Comparison of ENCODE assay signal across 11 mouse cellular contexts in genomic region chr15:77810416-77811098, GRCm38 (mm10). TPM values are rescaled to one million over a fixed set of nuclear protein-coding genes. Genes with fewer than 3 reads are reported as not detected.
DNase-seq lines count a peak whose midpoint lies in the region; ATAC-seq lines count a peak whose summit lies in the region.
"Had no signal": no experiment of that assay in that cellular context is flagged by ENCODE, and none has a peak within 500 bp of the region (broad histone marks: within the 10 kb centered on the region; RNA-seq: fewer than 3 reads in every experiment).

No protein-coding gene starts in this region.

- no peaks in the 10 kb centered on the region for H3K9me3 ChIP-seq in forebrain, embryonic 12.5 days
- H3K9me3 ChIP-seq in forebrain, embryonic 14.5 days (replicated peaks; ENCODE audit: control insufficient read depth, low read length) = no peaks in the 10 kb centered on the region
- no peaks in the 10 kb centered on the region for H3K9me3 ChIP-seq in hindbrain, embryonic 16.5 days (ENCODE audit: control insufficient read depth, low read length)
- H3K9me3 ChIP-seq: lung, embryonic 15.5 days had no signal

- H3K27ac ChIP-seq in forebrain, embryonic 12.5 days = peak overlapping the region; percentile 31; the same call in 1 of the 2 replicates
- no peak overlapping the region; the same call in 1 of the 2 replicates for H3K27ac ChIP-seq in forebrain, embryonic 14.5 days (ENCODE audit: low read depth, low read length)
- H3K27ac ChIP-seq in hindbrain, embryonic 16.5 days (ENCODE audit: low read depth, low read length) = 0 out of 2 replicates have a peak overlapping the region, but pooled peaks have one; percentile 39
- H3K27ac ChIP-seq: lung, embryonic 15.5 days had no signal

- H3K9ac ChIP-seq in forebrain, embryonic 12.5 days = no peak overlapping the region
- no peak overlapping the region for H3K9ac ChIP-seq in forebrain, embryonic 14.5 days (ENCODE audit: low read length)
- peak overlapping the region; percentile 35; the same call in 1 of the 2 replicates for H3K9ac ChIP-seq in hindbrain, embryonic 16.5 days (ENCODE audit: low read depth, low read length)
- H3K9ac ChIP-seq: lung, embryonic 15.5 days had no signal

- WGBS in forebrain, embryonic 12.5 days = 58% methylated on average over 17 of the region's 17 CpGs
- WGBS in forebrain, embryonic 14.5 days = 60% methylated on average over 17 of the region's 17 CpGs
- 48% methylated on average over 17 of the region's 17 CpGs for WGBS in hindbrain, embryonic 16.5 days

- ATAC-seq in forebrain, embryonic 12.5 days (ENCODE audit: low FRiP score) = no peak
- no peak for ATAC-seq in forebrain, embryonic 14.5 days
- ATAC-seq in hindbrain, embryonic 16.5 days = peak; percentile 79

- H3K4me2 ChIP-seq in forebrain, embryonic 12.5 days = no peak overlapping the region
- H3K4me2 ChIP-seq in forebrain, embryonic 14.5 days (ENCODE audit: low read length) = no peak overlapping the region
- no peak overlapping the region for H3K4me2 ChIP-seq in hindbrain, embryonic 16.5 days (ENCODE audit: low read length)
- H3K4me2 ChIP-seq: lung, embryonic 15.5 days had no signal

- no peaks in the 10 kb centered on the region for H3K27me3 ChIP-seq in forebrain, embryonic 12.5 days
- H3K27me3 ChIP-seq in forebrain, embryonic 14.5 days (replicated peaks; ENCODE audit: control insufficient read depth, insufficient read depth, low read length) = no peaks in the 10 kb centered on the region
- no peaks in the 10 kb centered on the region for H3K27me3 ChIP-seq in hindbrain, embryonic 16.5 days (replicated peaks; ENCODE audit: control insufficient read depth, insufficient read depth, low read length)
- H3K27me3 ChIP-seq: lung, embryonic 15.5 days had no signal

- no peak overlapping the region for H3K4me3 ChIP-seq in forebrain, embryonic 12.5 days (replicated peaks)
- no peak overlapping the region for H3K4me3 ChIP-seq in forebrain, embryonic 14.5 days (ENCODE audit: low read depth, low read length)
- no peak overlapping the region for H3K4me3 ChIP-seq in hindbrain, embryonic 16.5 days (ENCODE audit: low read length)
- H3K4me3 ChIP-seq: lung, embryonic 15.5 days had no signal

- peaks cover 33% of the 10 kb centered on the region for H3K36me3 ChIP-seq in forebrain, embryonic 12.5 days (replicated peaks)
- peaks cover 31% of the 10 kb centered on the region for H3K36me3 ChIP-seq in forebrain, embryonic 14.5 days (ENCODE audit: control insufficient read depth, insufficient read depth, low read length)
- H3K36me3 ChIP-seq in hindbrain, embryonic 16.5 days (ENCODE audit: control insufficient read depth, insufficient read depth, low read length) = peaks cover 10% of the 10 kb centered on the region

- H3K4me1 ChIP-seq in forebrain, embryonic 12.5 days = peaks cover 22% of the 10 kb centered on the region
- H3K4me1 ChIP-seq in forebrain, embryonic 14.5 days (ENCODE audit: control insufficient read depth, insufficient read depth, low read length) = peaks cover 5% of the 10 kb centered on the region; the same call in 1 of the 2 replicates
- H3K4me1 ChIP-seq in hindbrain, embryonic 16.5 days (ENCODE audit: control insufficient read depth, insufficient read depth, low read depth, low read length) = peaks cover 19% of the 10 kb centered on the region

- DNase-seq in forebrain, embryonic 14.5 days (ENCODE audit: low spot score) = no peak
- DNase-seq in layer of hippocampus, adult 9-11 months = peak; percentile 77
- DNase-seq in layer of hippocampus, postnatal 25 days (ENCODE audit: extremely low spot score in 1 of 2, low spot score in 1 of 2) = no peak
- peak; percentile 28 for DNase-seq in retina, embryonic 14.5 days (ENCODE audit: low spot score)
- no peak for DNase-seq in cerebellum, adult 18-20 months
- DNase-seq in B cell, adult 2 months = no peak
- DNase-seq: cerebellum, adult 9-11 months; gastrocnemius, postnatal 25 days had no signal

RNA-seq across cellular contexts. Expression of gene Myh9, which starts 31.4 kb away (rescaled TPM):
- 24.6 and 27.6 TPM in 2 replicates for polyA plus RNA-seq in forebrain, embryonic 12.5 days (2016; fragmentation: Nextera tagmentation; extraction: Ambion mirVana)
- 10.8 and 14.6 TPM in 2 replicates for polyA plus RNA-seq in forebrain, embryonic 14.5 days (2014; fragmentation: Nextera tagmentation; extraction: Ambion mirVana)
- 10 to 100 TPM; 75.0 to 90.2 TPM for total RNA-seq in layer of hippocampus, postnatal 25 days (2021)
- polyA plus RNA-seq in hindbrain, embryonic 16.5 days (2015; fragmentation: Nextera tagmentation; extraction: Ambion mirVana) = 8.4 and 11.8 TPM in 2 replicates

RNA-seq across cellular contexts. Expression of gene Apol8, which starts 53.8 kb away (rescaled TPM):
- 0.24 and 0.46 TPM in 2 replicates for polyA plus RNA-seq in forebrain, embryonic 12.5 days (2016; fragmentation: Nextera tagmentation; extraction: Ambion mirVana)
- 0.06 TPM in 1 of 2 replicates, not detected in the other for polyA plus RNA-seq in forebrain, embryonic 14.5 days (2014; fragmentation: Nextera tagmentation; extraction: Ambion mirVana)
- total RNA-seq in layer of hippocampus, postnatal 25 days (2021) = 1 to 10 TPM; 4.0 to 4.8 TPM
- 0.14 and 0.35 TPM in 2 replicates for polyA plus RNA-seq in hindbrain, embryonic 16.5 days (2015; fragmentation: Nextera tagmentation; extraction: Ambion mirVana)
- polyA plus RNA-seq: lung, embryonic 15.5 days had no signal

Comparison
In these comparisons a context has a peak if more than half of its experiments do, and no peak if none do; other contexts are left out.
1. DNase-seq: peak in layer of hippocampus, adult 9-11 months (single experiment) and retina, embryonic 14.5 days (single experiment); none in forebrain, embryonic 14.5 days (single experiment), layer of hippocampus, postnatal 25 days (0 of 2), cerebellum, adult 18-20 months (0 of 2) and B cell, adult 2 months (0 of 2).